Mouse (Mus musculus) cerebral cortex, adult 2 months (tissue): ENCODE data around the gene Yap1.

Experiments
- WGBS: fragments of 180-500 bp; shearing (Covaris S2); methylation state at CpG from one replicate; pipeline ENCODE4 v1.1.7; 2018; 5-methylcytosine and 5-hydroxymethylcytosine counted together

Gene Yap1

DNA sequence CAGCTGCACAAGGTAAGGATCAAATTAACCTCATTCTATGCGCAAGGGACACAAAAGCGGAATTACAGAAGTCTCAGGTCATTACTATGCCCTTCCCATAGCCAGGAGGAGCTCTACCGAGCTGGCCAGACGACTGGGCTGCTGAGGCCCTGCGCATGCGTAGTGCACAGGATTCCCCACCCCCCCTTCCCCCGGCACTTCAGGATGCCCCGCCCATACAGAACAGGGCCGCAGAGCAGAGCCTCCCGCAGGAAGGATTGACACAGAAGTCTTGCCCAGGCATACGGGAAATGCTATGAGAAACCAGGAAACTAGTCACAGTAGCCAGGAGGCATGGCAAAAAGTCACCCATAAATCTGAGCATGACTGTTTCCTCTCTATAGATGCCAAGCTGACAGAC, 89.9 kb downstream of the Yap1 start:
- WGBS: 7% methylated on average over 11 of the region's 11 CpGs

DNA sequence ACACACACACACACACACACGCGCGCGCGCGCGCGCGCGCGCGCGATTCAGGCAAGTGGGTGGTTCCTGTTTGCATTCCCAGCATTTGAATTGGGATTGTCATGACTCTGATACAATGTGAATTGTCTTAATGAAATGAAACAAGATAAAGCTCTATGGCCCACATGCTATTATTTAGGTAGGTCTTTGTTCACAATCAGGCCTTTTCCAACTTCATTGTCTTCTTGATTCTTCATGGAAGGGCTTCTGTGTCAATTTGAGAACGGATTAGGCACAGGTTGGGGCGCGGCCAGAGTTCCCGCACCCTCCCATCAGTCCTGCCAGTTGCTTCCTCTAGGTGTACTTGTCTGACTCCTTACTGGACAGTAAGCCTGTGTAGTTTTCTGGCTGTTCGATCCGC, 90.4 kb downstream of the Yap1 start:
- WGBS: 65% methylated on average over 19 of the region's 19 CpGs

DNA sequence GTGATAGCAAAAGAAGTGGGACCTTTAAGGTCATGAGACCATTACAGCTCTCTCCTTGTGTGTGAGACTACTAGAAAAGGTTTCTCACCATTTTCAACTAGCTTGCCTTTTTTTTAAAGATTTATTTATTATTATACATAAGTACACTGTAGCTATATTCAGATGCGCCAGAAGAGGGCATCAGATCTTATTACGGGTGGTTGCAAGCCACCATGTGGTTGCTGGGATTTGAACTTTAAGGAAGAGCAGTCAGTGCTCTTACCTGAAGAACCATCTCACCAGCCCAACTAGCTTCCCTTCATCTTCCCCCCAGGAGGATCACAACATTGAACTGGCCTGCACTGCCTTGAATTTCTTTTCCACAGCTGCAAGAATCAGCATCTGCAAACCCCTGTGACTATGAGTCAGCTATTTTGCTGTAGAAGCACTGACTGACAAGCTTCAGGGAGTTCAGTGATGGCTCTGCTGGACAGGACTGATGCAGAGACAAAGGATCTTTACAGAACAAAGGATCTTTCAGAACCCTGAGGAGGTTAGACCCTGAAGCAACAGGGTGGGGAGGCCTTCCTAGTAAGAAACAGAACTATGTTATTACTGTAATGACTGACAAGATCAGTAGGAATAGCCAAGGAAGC, 96.9 kb downstream of the Yap1 start:
- WGBS: 89% methylated on average over 2 of the region's 2 CpGs

DNA sequence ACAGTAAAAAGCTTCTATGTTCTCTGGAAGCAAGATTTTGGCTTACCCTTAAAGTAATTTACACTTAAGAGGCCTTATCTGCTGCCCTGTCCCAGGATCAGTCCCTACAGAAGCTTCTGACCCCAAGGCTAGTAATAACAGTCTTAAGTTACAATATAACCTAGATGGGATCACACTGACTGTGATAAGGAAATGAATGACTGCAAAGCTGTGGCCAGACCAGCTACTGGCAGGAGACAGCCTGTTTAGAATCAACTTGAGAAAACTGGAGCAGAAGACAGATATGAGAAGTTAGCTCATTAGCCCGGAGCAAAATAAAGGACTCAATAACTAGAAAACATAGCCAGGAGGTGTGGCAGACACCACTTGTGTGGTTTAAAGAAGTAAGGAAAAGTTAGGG, 97.8 kb downstream of the Yap1 start:
- 90% methylated on average over 1 of the region's 1 CpGs for WGBS

DNA sequence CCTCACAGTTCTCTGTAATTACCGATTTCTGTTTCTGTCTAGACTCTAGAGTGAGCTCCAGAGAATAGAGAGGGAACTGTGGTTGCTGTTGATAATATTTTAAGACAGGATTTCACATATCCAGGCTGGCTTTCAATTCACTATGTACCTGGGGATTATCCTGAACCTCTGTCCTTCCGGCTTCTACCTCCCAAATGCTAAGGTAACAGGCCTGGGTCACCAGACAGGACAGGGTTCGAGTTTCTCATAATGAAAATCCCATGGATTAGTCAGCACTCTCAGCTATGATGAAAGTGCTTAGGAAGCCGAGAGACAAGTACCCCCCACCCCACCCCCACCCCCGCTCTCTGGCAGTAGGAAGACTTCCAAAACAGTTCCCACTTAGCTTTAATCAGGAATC, 100.6 kb downstream of the Yap1 start:
- 75% methylated on average over 5 of the region's 5 CpGs for WGBS

DNA sequence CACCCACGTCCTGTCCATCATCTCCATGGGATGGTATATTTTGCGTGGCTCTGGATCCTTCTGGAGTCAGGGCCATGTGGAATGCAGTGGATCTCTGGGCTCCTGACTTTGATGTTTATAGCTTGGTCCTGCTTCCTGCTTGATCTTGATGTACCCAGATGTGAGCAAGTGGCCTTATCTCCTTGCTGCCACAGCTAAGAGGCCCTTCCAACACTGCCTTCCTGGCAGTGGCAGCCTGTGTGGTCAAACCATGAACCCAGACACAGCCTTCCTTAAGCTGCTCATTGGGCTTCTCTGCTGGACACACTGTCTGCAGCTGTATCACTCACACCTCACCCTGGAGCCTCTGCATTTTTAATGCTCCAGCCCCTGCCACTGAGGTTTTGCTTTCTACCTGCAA, 101.1 kb downstream of the Yap1 start:
- 81% methylated on average over 2 of the region's 2 CpGs for WGBS

DNA sequence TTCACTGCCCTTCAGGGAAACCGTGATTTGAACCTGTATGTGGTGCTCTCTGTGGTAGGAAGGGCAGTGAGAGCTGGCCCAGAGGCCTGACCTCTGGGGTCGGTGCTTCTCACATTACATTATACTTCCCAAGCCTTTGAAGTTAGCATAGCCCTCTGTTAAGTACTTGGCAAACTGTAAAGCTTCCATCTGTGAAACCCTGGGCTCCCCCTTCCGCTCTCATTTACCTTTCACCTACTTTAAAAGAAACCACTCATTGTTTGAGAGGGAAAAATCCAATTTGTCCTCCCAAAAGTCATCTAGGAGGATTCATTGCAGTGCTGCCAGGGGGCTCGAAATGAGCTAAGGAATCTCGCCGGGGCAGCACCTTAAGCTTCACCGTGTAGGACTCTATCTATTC, 102.1 kb downstream of the Yap1 start:
- 64% methylated on average over 7 of the region's 7 CpGs for WGBS

DNA sequence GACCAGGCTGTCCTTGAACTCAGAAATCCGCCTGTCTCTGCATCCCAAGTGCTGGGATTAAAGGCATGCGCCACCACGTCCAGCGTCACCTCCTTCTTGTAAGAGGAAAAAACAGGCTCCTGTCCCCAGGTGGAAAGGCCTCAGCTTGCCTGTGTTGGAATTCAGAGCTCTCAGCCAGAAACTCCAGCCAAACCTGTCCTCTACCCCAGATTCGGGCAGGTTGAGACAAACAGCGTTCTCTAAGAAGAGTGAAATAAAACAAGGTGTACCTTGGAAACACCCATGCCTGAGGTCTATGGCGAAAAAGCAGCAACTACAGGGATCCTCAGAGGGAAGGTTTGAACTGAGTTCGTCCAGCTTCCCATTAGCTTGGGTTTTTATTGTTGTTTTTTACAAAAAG, 103.4 kb downstream of the Yap1 start:
- WGBS: 96% methylated on average over 8 of the region's 8 CpGs

DNA sequence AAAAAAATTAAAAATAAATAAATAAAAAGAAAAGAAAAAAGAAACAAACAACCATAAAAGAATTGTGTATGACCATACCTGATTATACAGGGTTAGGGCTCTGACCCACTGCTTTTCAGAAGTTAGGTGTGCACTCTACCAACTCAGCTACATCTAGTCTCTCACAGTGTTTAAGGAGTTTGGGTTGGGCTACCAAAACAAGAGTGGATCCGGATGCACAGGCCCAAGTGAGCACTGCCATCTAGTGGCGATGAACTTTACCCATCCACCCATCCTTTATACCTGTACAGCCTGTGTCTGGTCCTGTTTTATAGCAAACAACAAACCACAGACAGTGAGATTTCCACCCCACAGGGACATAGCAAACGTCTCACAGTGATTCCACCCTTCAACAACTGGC, 106.9 kb downstream of the Yap1 start:
- 15% methylated on average over 3 of the region's 3 CpGs for WGBS

DNA sequence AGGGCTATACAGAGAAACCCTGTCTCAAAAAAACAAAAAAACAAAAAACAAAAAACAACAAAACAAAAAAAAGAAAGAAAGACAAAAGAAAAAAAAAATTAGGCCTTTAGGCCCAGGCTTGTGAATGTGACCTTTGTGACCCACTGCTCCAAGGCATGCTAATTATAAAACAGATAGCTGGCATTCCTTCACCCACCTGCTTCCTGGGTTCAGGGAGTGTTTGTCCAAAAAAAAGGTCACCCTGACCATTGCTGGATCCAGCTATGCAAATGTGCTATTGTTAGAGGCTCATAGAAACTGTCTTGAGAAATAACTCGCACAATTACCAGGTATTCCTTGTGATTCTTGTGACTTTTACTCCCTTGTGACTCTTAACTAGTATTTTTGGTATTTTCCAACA, 112.6 kb downstream of the Yap1 start:
- 95% methylated on average over 1 of the region's 1 CpGs for WGBS

DNA sequence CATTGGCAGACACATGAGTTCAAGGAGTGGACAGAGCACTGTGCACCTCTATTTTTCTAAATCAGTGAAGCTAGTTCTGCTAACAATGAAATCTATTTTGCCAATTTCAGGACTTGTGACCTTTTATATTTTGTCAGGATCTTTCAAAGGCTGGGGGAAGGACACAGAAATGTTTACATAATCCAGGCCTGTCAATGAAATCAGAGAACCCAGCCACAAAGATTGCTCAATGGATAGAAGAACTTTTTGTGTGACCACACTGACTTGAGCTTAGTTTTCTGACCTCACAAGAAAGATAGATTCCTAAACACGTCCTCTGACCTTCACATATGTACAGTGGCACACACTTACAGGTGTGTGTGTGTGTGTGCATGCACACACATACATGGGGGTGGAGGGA, 113.2 kb downstream of the Yap1 start:
- 74% methylated on average over 1 of the region's 1 CpGs for WGBS

DNA sequence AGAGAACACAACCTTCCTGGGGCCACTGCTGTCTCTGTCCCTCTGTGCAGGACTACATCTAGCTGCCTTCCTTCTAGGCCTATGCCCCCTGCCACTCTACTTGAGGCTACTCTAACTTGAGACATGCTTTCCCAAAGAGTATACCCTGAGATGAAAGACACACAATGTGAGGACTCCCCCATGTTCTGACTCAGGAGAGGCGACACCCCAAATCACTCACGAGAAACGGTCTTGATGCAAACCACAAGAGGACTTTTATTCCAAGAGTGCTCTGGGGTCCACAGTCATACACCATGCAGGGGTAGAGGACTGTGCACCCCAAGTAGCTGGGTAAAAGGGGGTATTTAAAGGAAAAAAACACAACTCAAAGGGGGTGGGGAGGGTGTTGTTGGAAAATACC, 120.0 kb downstream of the Yap1 start:
- over 99% methylated on average over 3 of the region's 3 CpGs for WGBS

DNA sequence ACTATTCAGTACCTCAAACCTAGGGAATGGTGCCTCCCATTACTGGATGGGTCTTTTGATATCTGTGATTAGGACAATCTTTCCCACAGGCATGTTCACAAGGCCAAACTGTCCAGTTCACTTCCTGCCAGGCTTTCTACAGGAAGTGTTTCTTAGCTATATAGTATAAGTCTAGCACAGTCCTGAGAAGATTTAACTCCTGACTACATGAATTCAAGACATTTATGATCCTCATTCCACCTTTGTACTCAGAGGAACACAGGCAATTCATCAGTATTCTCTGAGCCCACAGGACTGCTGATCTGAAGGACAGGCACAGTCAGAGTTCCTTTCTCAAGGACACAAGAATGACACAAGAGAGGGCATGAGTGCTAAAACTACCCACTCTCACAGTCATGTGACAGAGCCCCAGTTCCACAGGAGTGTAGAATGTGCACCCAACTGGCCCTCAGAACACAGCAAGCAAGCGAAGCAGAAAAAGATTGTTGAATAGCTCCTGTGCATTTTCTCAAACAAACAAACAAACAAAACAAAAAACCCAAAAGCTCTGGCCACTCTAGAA, 122.0 kb downstream of the Yap1 start:
- 95% methylated on average over 1 of the region's 1 CpGs for WGBS
